ENCODE assay signal across 9 mouse cellular contexts in the genomic region with DNA sequence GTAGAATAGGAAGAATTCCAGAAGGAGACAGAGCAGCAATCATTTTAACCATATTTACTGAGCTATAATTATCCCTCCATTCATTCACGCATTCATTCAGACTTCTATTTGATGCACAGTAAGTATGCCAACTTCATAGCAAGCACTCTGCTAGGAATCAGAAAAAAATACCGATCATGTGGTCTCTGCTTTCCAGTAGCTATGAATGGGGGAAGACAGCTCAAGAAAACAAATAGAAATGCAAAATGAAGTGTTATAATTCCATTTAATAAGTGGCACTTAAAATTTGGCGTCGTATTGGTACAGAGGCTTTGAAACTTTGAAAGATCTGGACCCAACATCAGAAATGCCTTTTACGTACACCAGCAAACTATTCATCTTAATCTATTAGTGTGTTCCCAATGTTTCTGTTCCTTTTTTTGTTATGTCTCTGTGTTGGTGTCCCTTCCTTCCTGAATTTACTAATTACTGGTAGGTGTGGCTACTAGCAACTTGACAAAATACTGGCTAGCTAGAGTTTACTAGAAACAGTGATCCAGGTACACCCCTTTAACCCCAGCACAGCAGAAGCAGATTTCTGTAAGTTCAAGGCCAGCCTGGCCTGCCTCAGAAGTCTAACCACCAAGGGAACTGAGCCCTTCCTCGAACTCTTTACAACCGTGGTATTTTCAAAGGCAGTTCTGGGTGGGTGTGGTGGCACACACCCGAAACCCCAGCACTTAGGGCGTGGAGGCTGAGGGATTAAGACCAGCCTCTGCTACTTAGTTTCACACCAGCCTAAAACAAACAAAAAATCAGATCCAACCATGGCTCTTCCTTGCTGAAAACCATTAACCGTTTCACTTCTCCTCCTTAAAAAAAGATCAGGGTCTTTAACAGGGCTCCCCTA. TPM values are rescaled to one million over a fixed set of nuclear protein-coding genes. Genes with fewer than 3 reads are reported as not detected.
A peak's percentile ranks its signal among the peaks of the same experiment; 100 is the strongest.
DNase-seq lines count a peak whose midpoint lies in the region; ATAC-seq and TF ChIP-seq lines count a peak whose summit lies in the region.
"Had no signal": no experiment of that assay in that cellular context is flagged by ENCODE, and none has a peak within 500 bp of the region (broad histone marks: within the 10 kb centered on the region; RNA-seq: fewer than 3 reads in every experiment).

No protein-coding gene starts in this region.

- H3K4me2 ChIP-seq in kidney, embryonic 16.5 days (replicated peaks; ENCODE audit: low read depth, low read length) = peak overlapping the region; percentile 62
- H3K4me2 ChIP-seq in embryonic facial prominence, embryonic 14.5 days (ENCODE audit: low read depth, low read length) = peak overlapping the region; percentile 69
- H3K4me2 ChIP-seq in myocyte (ENCODE audit: low read depth) = peak overlapping the region; percentile 72

- no peaks in the 10 kb centered on the region for H3K9me3 ChIP-seq in kidney, embryonic 16.5 days (ENCODE audit: low read length)
- no peaks in the 10 kb centered on the region for H3K9me3 ChIP-seq in embryonic facial prominence, embryonic 14.5 days (ENCODE audit: control insufficient read depth, low read length)
- no peaks in the 10 kb centered on the region for H3K9me3 ChIP-seq in limb, embryonic 10.5 days (replicated peaks)

- ATAC-seq in kidney, embryonic 16.5 days (ENCODE audit: low FRiP score, low TSS enrichment) = no peak
- ATAC-seq in embryonic facial prominence, embryonic 14.5 days (ENCODE audit: low read depth) = no peak

- H3K27ac ChIP-seq in kidney, embryonic 16.5 days (ENCODE audit: low read length) = no peak overlapping the region
- H3K27ac ChIP-seq in embryonic facial prominence, embryonic 14.5 days (replicated peaks; ENCODE audit: low read depth, low read length) = no peak overlapping the region
- H3K27ac ChIP-seq in limb, embryonic 10.5 days = peak overlapping the region; percentile 94

- peak overlapping the region; percentile 61 for H3ac ChIP-seq in myocyte (ENCODE audit: control insufficient read depth, insufficient read length)

- H3K79me2 ChIP-seq in myocyte (ENCODE audit: control insufficient read depth, insufficient read depth) = peaks cover 40% of the 10 kb centered on the region

- TF ChIP-seq POLR2A in myocyte (IDR thresholded peaks at IDR 0.05; ENCODE audit: insufficient read length, low read depth) = no peak

- peaks cover 37% of the 10 kb centered on the region for H3K4me1 ChIP-seq in kidney, embryonic 16.5 days (ENCODE audit: insufficient read depth, low read length)
- peaks cover 26% of the 10 kb centered on the region for H3K4me1 ChIP-seq in embryonic facial prominence, embryonic 14.5 days (ENCODE audit: control insufficient read depth, insufficient read depth, low read length)
- peaks cover 51% of the 10 kb centered on the region for H3K4me1 ChIP-seq in limb, embryonic 10.5 days

- DNase-seq in kidney, adult 9 months = no peak
- no peak for DNase-seq in embryonic facial prominence, embryonic 14.5 days (ENCODE audit: low spot score)
- DNase-seq in limb, embryonic 10.5 days (ENCODE audit: low spot score) = no peak
- DNase-seq in frontal cortex, postnatal 10 days (ENCODE audit: low spot score in 2 of 2) = no peak
- no peak for DNase-seq in lung, postnatal 10 days
- no peak for DNase-seq in gastrocnemius, postnatal 25 days

- H3K4me3 ChIP-seq in kidney, embryonic 16.5 days (ENCODE audit: low read length) = peak overlapping the region; percentile 80
- H3K4me3 ChIP-seq in embryonic facial prominence, embryonic 14.5 days (ENCODE audit: low read depth, low read length) = peak overlapping the region; percentile 90
- peak overlapping the region; percentile 94 for H3K4me3 ChIP-seq in limb, embryonic 10.5 days
- peak overlapping the region; percentile 43 for H3K4me3 ChIP-seq in myocyte

- H3K36me3 ChIP-seq in kidney, embryonic 16.5 days (ENCODE audit: insufficient read depth, low read length) = no peaks in the 10 kb centered on the region
- no peaks in the 10 kb centered on the region for H3K36me3 ChIP-seq in embryonic facial prominence, embryonic 14.5 days (ENCODE audit: control insufficient read depth, insufficient read depth, low read length)
- H3K36me3 ChIP-seq in limb, embryonic 10.5 days = no peaks in the 10 kb centered on the region
- H3K36me3 ChIP-seq in myocyte (ENCODE audit: control insufficient read depth, insufficient read depth) = no peaks in the 10 kb centered on the region

- whole genome bisulfite sequencing in kidney, embryonic 16.5 days = 76% methylated on average over 10 of the region's 10 CpGs
- 72% methylated on average over 10 of the region's 10 CpGs for WGBS in embryonic facial prominence, embryonic 14.5 days
- WGBS in limb, embryonic 10.5 days = 68% methylated on average over 10 of the region's 10 CpGs

- peaks cover 20% of the 10 kb centered on the region for H3K27me3 ChIP-seq in kidney, embryonic 16.5 days (ENCODE audit: insufficient read depth, low read length)
- H3K27me3 ChIP-seq in embryonic facial prominence, embryonic 14.5 days (replicated peaks; ENCODE audit: control insufficient read depth, insufficient read depth, low read length) = peaks cover 40% of the 10 kb centered on the region
- H3K27me3 ChIP-seq in limb, embryonic 10.5 days (ENCODE audit: low read depth, poor library complexity, severe bottlenecking) = peaks cover 51% of the 10 kb centered on the region
- no peaks in the 10 kb centered on the region for H3K27me3 ChIP-seq in myocyte (ENCODE audit: control insufficient read depth, insufficient read depth, insufficient read length)

- no peak overlapping the region; the same call in 1 of the 2 replicates for H3K9ac ChIP-seq in kidney, embryonic 16.5 days (replicated peaks; ENCODE audit: low read length)
- peak overlapping the region; percentile 48 for H3K9ac ChIP-seq in embryonic facial prominence, embryonic 14.5 days (ENCODE audit: low read depth, low read length)

TF ChIP-seq in myocyte, 11 proteins besides CTCF, POLR2A, EP300 and RAD21:
- TF ChIP-seq TCF12 (IDR thresholded peaks at IDR 0.05; ENCODE audit: insufficient read depth, poor library complexity, severe bottlenecking) (no peak), SRF (IDR thresholded peaks at IDR 0.05; ENCODE audit: control insufficient read depth, insufficient read length, low read depth) (no peak), MYOD1 (IDR thresholded peaks at IDR 0.05; ENCODE audit: control insufficient read depth in 1 of 3, insufficient read length in 2 of 3, low read depth in 2 of 3) (no peak), MAX (IDR thresholded peaks at IDR 0.05; ENCODE audit: low read depth) (no peak), MYOG (IDR thresholded peaks at IDR 0.05; ENCODE audit: control insufficient read depth in 1 of 3, insufficient read depth in 1 of 3, insufficient read length in 2 of 3, low read depth in 2 of 3) (no peak), POLR2AphosphoS2 (IDR thresholded peaks at IDR 0.05; ENCODE audit: insufficient read length, low read depth) (no peak), E2F4 (IDR thresholded peaks at IDR 0.05; ENCODE audit: insufficient read depth) (no peak), USF1 (IDR thresholded peaks at IDR 0.05; ENCODE audit: low read depth) (no peak), CEBPB (IDR thresholded peaks at IDR 0.05; ENCODE audit: insufficient read depth, poor library complexity, severe bottlenecking) (no peak), TCF3 (IDR thresholded peaks at IDR 0.05; ENCODE audit: insufficient read length, low read depth) (no peak), REST (IDR thresholded peaks at IDR 0.05; ENCODE audit: insufficient read depth, insufficient read length) (no peak)

RNA-seq across cellular contexts. Expression of a gene that starts 0.8 kb away (rescaled TPM):
- 143 and 157 TPM in 2 replicates for polyA plus RNA-seq in kidney, embryonic 16.5 days (2015; fragmentation: Nextera tagmentation; extraction: Ambion mirVana)
- 75.7 and 89.8 TPM in 2 replicates for polyA plus RNA-seq in embryonic facial prominence, embryonic 14.5 days (2014; fragmentation: Nextera tagmentation; extraction: Ambion mirVana)
- polyA plus RNA-seq in limb, embryonic 10.5 days (2016; fragmentation: Nextera tagmentation; extraction: Ambion mirVana) = 128 and 138 TPM in 2 replicates
- 99.0 TPM for polyA plus RNA-seq in myocyte (2012; fragmentation: generic; extraction: Trizol)
- total RNA-seq in gastrocnemius, postnatal 25 days (2021) = 1 to 10 TPM; 1.3 to 2.1 TPM

RNA-seq across cellular contexts. Expression of a gene that starts 17.9 kb away (rescaled TPM):
- 1.7 TPM in 2 replicates for polyA plus RNA-seq in kidney, embryonic 16.5 days (2015; fragmentation: Nextera tagmentation; extraction: Ambion mirVana)
- polyA plus RNA-seq in embryonic facial prominence, embryonic 14.5 days (2014; fragmentation: Nextera tagmentation; extraction: Ambion mirVana) = 4.1 and 4.6 TPM in 2 replicates
- 1.1 TPM in 2 replicates for polyA plus RNA-seq in limb, embryonic 10.5 days (2016; fragmentation: Nextera tagmentation; extraction: Ambion mirVana)
- polyA plus RNA-seq in myocyte (2012; fragmentation: generic; extraction: Trizol) = 2.0 TPM
- total RNA-seq in gastrocnemius, postnatal 25 days (2021) = under 1 TPM; 0.08 to 0.61 TPM

RNA-seq across cellular contexts. Expression of a gene that starts 49.7 kb away (rescaled TPM):
- polyA plus RNA-seq in kidney, embryonic 16.5 days (2015; fragmentation: Nextera tagmentation; extraction: Ambion mirVana) = 49.8 and 56.3 TPM in 2 replicates
- 27.9 and 35.6 TPM in 2 replicates for polyA plus RNA-seq in embryonic facial prominence, embryonic 14.5 days (2014; fragmentation: Nextera tagmentation; extraction: Ambion mirVana)
- 84.0 and 85.8 TPM in 2 replicates for polyA plus RNA-seq in limb, embryonic 10.5 days (2016; fragmentation: Nextera tagmentation; extraction: Ambion mirVana)
- polyA plus RNA-seq in myocyte (2012; fragmentation: generic; extraction: Trizol) = 18.9 TPM
- total RNA-seq in gastrocnemius, postnatal 25 days (2021) = 1 to 10 TPM; 4.6 to 5.9 TPM

RNA-seq across cellular contexts. Expression of a gene that starts 51.0 kb away (rescaled TPM):
- polyA plus RNA-seq in kidney, embryonic 16.5 days (2015; fragmentation: Nextera tagmentation; extraction: Ambion mirVana) = 0.10 TPM in 1 of 2 replicates, not detected in the other
- polyA plus RNA-seq in embryonic facial prominence, embryonic 14.5 days (2014; fragmentation: Nextera tagmentation; extraction: Ambion mirVana) = not detected in 2 replicates
- polyA plus RNA-seq in limb, embryonic 10.5 days (2016; fragmentation: Nextera tagmentation; extraction: Ambion mirVana) = not detected in 2 replicates
- not detected for polyA plus RNA-seq in myocyte (2012; fragmentation: generic; extraction: Trizol)
- total RNA-seq in gastrocnemius, postnatal 25 days (2021) = not detected
- total RNA-seq: adrenal gland, adult 8-10 months had no signal

RNA-seq across cellular contexts. Expression of a gene that starts 53.1 kb away (rescaled TPM):
- polyA plus RNA-seq in kidney, embryonic 16.5 days (2015; fragmentation: Nextera tagmentation; extraction: Ambion mirVana) = not detected in 2 replicates
- polyA plus RNA-seq in embryonic facial prominence, embryonic 14.5 days (2014; fragmentation: Nextera tagmentation; extraction: Ambion mirVana) = not detected in 2 replicates
- polyA plus RNA-seq in limb, embryonic 10.5 days (2016; fragmentation: Nextera tagmentation; extraction: Ambion mirVana) = not detected in 2 replicates
- not detected for polyA plus RNA-seq in myocyte (2012; fragmentation: generic; extraction: Trizol)
- 1 to 10 TPM in 1 of 2 experiments, not detected in 1; 1.6 TPM for total RNA-seq in gastrocnemius, postnatal 25 days (2021)

Comparison
In these comparisons a context has a peak if more than half of its experiments do, and no peak if none do; other contexts are left out.
1. H3K4me3 ChIP-seq: peak in every context shown above with its lines; median percentile 94 in limb, embryonic 10.5 days; 90 in embryonic facial prominence, embryonic 14.5 days; 80 in kidney, embryonic 16.5 days; 43 in myocyte.